Mouse (Mus musculus): Measurements from ENCODE around the gene Ppp1r14a. TPM values are rescaled to one million over a fixed set of nuclear protein-coding genes. Genes with fewer than 3 reads are reported as not detected.

Ppp1r14a gene
- polyA plus RNA-seq, 1 experiment from 2014 or later: 162 TPM

- 92% methylated on average over 6 of the region's 6 CpGs for WGBS
- H3K27me3 ChIP-seq (ENCODE audit: control insufficient read depth, insufficient read depth, low read depth, low read length): peaks cover 11% of the 10 kb centered on the region
These were observed 4.6 kb upstream of the Ppp1r14a start for GRCm38 (mm10) chr7:29284523-29284922.

GRCm38 (mm10) chr7:29287481-29287880 is 1.6 kb upstream of the Ppp1r14a start:
- WGBS: 83% methylated on average over 7 of the region's 7 CpGs
- Histone ChIP-seq H3K4me3 (ENCODE audit: low read length) (no peak overlapping the region), H3K27me3 (ENCODE audit: control insufficient read depth, insufficient read depth, low read depth, low read length) (peaks cover under 1% of the 10 kb centered on the region; the same call in 1 of the 2 replicates), H3K4me1 (replicated peaks; ENCODE audit: control insufficient read depth, insufficient read depth, low read length) (peaks cover 14% of the 10 kb centered on the region), H3K4me2 (ENCODE audit: low read depth, low read length) (no peak overlapping the region), H3K9ac (ENCODE audit: low read length) (no peak overlapping the region), H3K36me3 (ENCODE audit: control insufficient read depth, insufficient read depth, low read length) (no peaks in the 10 kb centered on the region; the same call in 1 of the 2 replicates), H3K27ac (ENCODE audit: low read length) (no peak overlapping the region), H3K9me3 (ENCODE audit: control insufficient read depth, low read length) (no peaks in the 10 kb centered on the region)
- no peak for ATAC-seq (ENCODE audit: low read depth)

More at GRCm38 (mm10) chr7:29284523-29284922, 4.6 kb upstream of the Ppp1r14a start:
- no peak for ATAC-seq (ENCODE audit: low read depth)
- Histone ChIP-seq H3K9me3 (ENCODE audit: control insufficient read depth, low read length) (no peaks in the 10 kb centered on the region), H3K27ac (ENCODE audit: low read length) (no peak overlapping the region), H3K4me1 (replicated peaks; ENCODE audit: control insufficient read depth, insufficient read depth, low read length) (peaks cover 16% of the 10 kb centered on the region), H3K4me3 (ENCODE audit: low read length) (no peak overlapping the region), H3K4me2 (ENCODE audit: low read depth, low read length) (no peak overlapping the region), H3K36me3 (ENCODE audit: control insufficient read depth, insufficient read depth, low read length) (no peaks in the 10 kb centered on the region), H3K9ac (ENCODE audit: low read length) (no peak overlapping the region)

- no peak overlapping the region for H3K4me3 ChIP-seq (ENCODE audit: low read length)
- no peaks in the 10 kb centered on the region; the same call in 1 of the 2 replicates for H3K36me3 ChIP-seq (ENCODE audit: control insufficient read depth, insufficient read depth, low read length)
- WGBS: 63% methylated on average over 2 of the region's 2 CpGs
- no peak overlapping the region for H3K27ac ChIP-seq (ENCODE audit: low read length)
- H3K4me2 ChIP-seq (ENCODE audit: low read depth, low read length): no peak overlapping the region
- no peak overlapping the region for H3K9ac ChIP-seq (ENCODE audit: low read length)
- H3K9me3 ChIP-seq (ENCODE audit: control insufficient read depth, low read length): no peaks in the 10 kb centered on the region
- ATAC-seq (ENCODE audit: low read depth): no peak
- no peaks in the 10 kb centered on the region for H3K27me3 ChIP-seq (ENCODE audit: control insufficient read depth, insufficient read depth, low read depth, low read length)
- peaks cover 19% of the 10 kb centered on the region for H3K4me1 ChIP-seq (replicated peaks; ENCODE audit: control insufficient read depth, insufficient read depth, low read length)
These were observed 1.0 kb upstream of the Ppp1r14a start for GRCm38 (mm10) chr7:29288079-29288478.

- H3K4me1 ChIP-seq (replicated peaks; ENCODE audit: control insufficient read depth, insufficient read depth, low read length): peaks cover 25% of the 10 kb centered on the region
- H3K4me3 ChIP-seq (ENCODE audit: low read length): peak overlapping the region; percentile 69
- no peaks in the 10 kb centered on the region for H3K9me3 ChIP-seq (ENCODE audit: control insufficient read depth, low read length)
- H3K4me2 ChIP-seq (ENCODE audit: low read depth, low read length): peak overlapping the region; percentile 82
- ATAC-seq (ENCODE audit: low read depth): peak; percentile 76
- H3K27ac ChIP-seq (ENCODE audit: low read length): peak overlapping the region; percentile 98
- H3K36me3 ChIP-seq (ENCODE audit: control insufficient read depth, insufficient read depth, low read length): no peaks in the 10 kb centered on the region; the same call in 1 of the 2 replicates
- H3K27me3 ChIP-seq (ENCODE audit: control insufficient read depth, insufficient read depth, low read depth, low read length): no peaks in the 10 kb centered on the region
- WGBS: 63% methylated on average over 6 of the region's 6 CpGs
- H3K9ac ChIP-seq (ENCODE audit: low read length): peak overlapping the region; percentile 85
These were observed 748 bp downstream of the Ppp1r14a start for GRCm38 (mm10) chr7:29289856-29290255.

- Histone ChIP-seq H3K9me3 (ENCODE audit: control insufficient read depth, low read length) (no peaks in the 10 kb centered on the region), H3K4me2 (ENCODE audit: low read depth, low read length) (peak overlapping the region; percentile 82), H3K27ac (ENCODE audit: low read length) (peak overlapping the region; percentile 98), H3K27me3 (ENCODE audit: control insufficient read depth, insufficient read depth, low read depth, low read length) (no peaks in the 10 kb centered on the region), H3K36me3 (ENCODE audit: control insufficient read depth, insufficient read depth, low read length) (no peaks in the 10 kb centered on the region; the same call in 1 of the 2 replicates), H3K9ac (ENCODE audit: low read length) (peak overlapping the region; percentile 55), H3K4me1 (replicated peaks; ENCODE audit: control insufficient read depth, insufficient read depth, low read length) (peaks cover 25% of the 10 kb centered on the region), H3K4me3 (ENCODE audit: low read length) (peak overlapping the region; percentile 69)
- WGBS: 34% methylated on average over 11 of the region's 11 CpGs
- ATAC-seq (ENCODE audit: low read depth): 0 out of 2 replicates have a peak, but pooled peaks have one; percentile 2
These were observed 1.8 kb downstream of the Ppp1r14a start for GRCm38 (mm10) chr7:29290691-29291485.

GRCm38 (mm10) chr7:29291616-29292457 is 2.7 kb downstream of the Ppp1r14a start:
- WGBS: 17% methylated on average over 6 of the region's 7 CpGs
- peak overlapping the region; percentile 55 for H3K9ac ChIP-seq (ENCODE audit: low read length)
- peaks cover 25% of the 10 kb centered on the region for H3K4me1 ChIP-seq (replicated peaks; ENCODE audit: control insufficient read depth, insufficient read depth, low read length)
- ATAC-seq (ENCODE audit: low read depth): no peak
- H3K4me2 ChIP-seq (ENCODE audit: low read depth, low read length): peak overlapping the region; percentile 82
- no peaks in the 10 kb centered on the region; the same call in 1 of the 2 replicates for H3K36me3 ChIP-seq (ENCODE audit: control insufficient read depth, insufficient read depth, low read length)
- H3K9me3 ChIP-seq (ENCODE audit: control insufficient read depth, low read length): no peaks in the 10 kb centered on the region
- peak overlapping the region; percentile 69 for H3K4me3 ChIP-seq (ENCODE audit: low read length)
- H3K27ac ChIP-seq (ENCODE audit: low read length): peak overlapping the region; percentile 98
- H3K27me3 ChIP-seq (ENCODE audit: control insufficient read depth, insufficient read depth, low read depth, low read length): no peaks in the 10 kb centered on the region

- 11% methylated on average over 8 of the region's 8 CpGs for WGBS
- no peak for ATAC-seq (ENCODE audit: low read depth)
- H3K9me3 ChIP-seq (ENCODE audit: control insufficient read depth, low read length): no peaks in the 10 kb centered on the region
- peak overlapping the region; percentile 85 for H3K27ac ChIP-seq (ENCODE audit: low read length)
- peak overlapping the region; percentile 18; the same call in 1 of the 2 replicates for H3K4me3 ChIP-seq (ENCODE audit: low read length)
- H3K36me3 ChIP-seq (ENCODE audit: control insufficient read depth, insufficient read depth, low read length): no peaks in the 10 kb centered on the region; the same call in 1 of the 2 replicates
- peak overlapping the region; percentile 82 for H3K4me2 ChIP-seq (ENCODE audit: low read depth, low read length)
- H3K4me1 ChIP-seq (replicated peaks; ENCODE audit: control insufficient read depth, insufficient read depth, low read length): peaks cover 23% of the 10 kb centered on the region
- peak overlapping the region; percentile 46 for H3K9ac ChIP-seq (ENCODE audit: low read length)
- H3K27me3 ChIP-seq (ENCODE audit: control insufficient read depth, insufficient read depth, low read depth, low read length): no peaks in the 10 kb centered on the region
These were observed 3.5 kb downstream of the Ppp1r14a start for GRCm38 (mm10) chr7:29292458-29293098.

- Histone ChIP-seq H3K4me1 (replicated peaks; ENCODE audit: control insufficient read depth, insufficient read depth, low read length) (peaks cover 23% of the 10 kb centered on the region), H3K9ac (ENCODE audit: low read length) (peak overlapping the region; percentile 4), H3K36me3 (ENCODE audit: control insufficient read depth, insufficient read depth, low read length) (no peaks in the 10 kb centered on the region; the same call in 1 of the 2 replicates), H3K4me2 (ENCODE audit: low read depth, low read length) (0 out of 2 replicates have a peak overlapping the region, but pooled peaks have one; percentile 82), H3K9me3 (ENCODE audit: control insufficient read depth, low read length) (no peaks in the 10 kb centered on the region), H3K27me3 (ENCODE audit: control insufficient read depth, insufficient read depth, low read depth, low read length) (no peaks in the 10 kb centered on the region), H3K27ac (ENCODE audit: low read length) (peak overlapping the region; percentile 85), H3K4me3 (ENCODE audit: low read length) (no peak overlapping the region)
- WGBS: 30% methylated on average over 19 of the region's 19 CpGs
- peak; percentile 50 for ATAC-seq (ENCODE audit: low read depth)
These were observed 4.3 kb downstream of the Ppp1r14a start for GRCm38 (mm10) chr7:29293131-29294065.

All from lung, embryonic 16.5 days (tissue).